Mouse (Mus musculus) c-Kit-positive CD71-negative TER-119-negative erythroid progenitor cells, embryonic 14.5 days (primary cell): ENCODE data around the gene Nt5c.
"Not testable (repeated sequence)": the region's sequence is repeated elsewhere in the genome, so short reads cannot be mapped to it uniquely, and the experiment has no call there.

ENCODE experiments used
- DNase-seq: peaks from one replicate; pipeline ENCODE4 v3.0.0-alpha.2; 2013; ENCODE audit warnings: low read depth

Nt5c gene

DNA sequence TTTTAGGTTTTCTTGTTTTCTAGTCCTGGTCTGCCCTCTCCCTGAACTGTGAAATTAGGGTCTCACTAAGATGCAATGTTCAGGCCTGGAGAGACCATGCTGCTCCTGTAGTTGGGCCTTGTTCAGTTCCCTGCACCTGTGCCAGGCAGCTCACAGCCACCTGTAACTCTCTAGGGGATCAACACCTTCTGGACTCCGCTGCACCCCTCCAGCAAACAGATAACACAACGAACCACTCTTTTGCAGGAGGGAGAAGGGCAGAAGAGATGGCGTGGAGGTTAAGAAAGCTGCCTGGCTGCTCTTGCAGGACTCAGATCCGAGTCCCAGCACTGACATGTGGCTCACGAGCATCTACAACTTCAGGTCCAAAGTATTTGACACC, 18.8 kb upstream of the Nt5c start:
- no peak for DNase-seq

DNA sequence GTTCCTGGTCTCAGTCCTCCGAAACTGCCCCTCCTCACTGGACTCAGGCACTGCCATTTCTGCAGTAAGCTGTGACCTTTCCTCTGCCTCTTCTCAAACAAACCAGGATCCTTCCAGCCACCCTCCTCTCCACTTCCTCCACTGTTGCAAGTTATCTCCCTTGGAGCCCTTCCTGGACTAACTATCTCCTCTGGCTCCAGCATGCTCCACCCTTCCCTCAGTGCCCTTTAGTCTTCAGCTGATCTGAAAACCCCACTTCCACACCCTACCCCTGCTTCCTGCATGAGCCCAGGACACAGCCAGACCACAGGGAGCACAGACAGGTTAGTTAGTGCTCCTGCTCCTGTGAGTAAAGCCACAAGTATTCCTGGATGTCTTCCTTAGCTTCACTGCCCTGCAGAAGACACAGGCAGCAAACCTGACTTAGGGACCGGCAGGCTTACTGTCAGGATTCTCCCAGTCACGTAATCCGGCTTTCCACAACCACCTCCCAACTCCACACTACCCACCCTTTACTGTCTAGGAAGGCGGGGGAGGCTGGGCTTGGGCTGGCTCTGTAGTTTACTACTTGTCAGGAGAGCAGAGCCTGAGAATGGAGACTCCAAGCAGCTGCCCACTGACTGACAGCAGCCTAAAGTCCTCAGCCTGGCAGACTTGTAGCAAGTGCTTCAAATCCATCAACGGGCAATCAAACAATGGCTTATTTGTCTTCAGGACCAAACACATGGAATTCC, 18.3 kb upstream of the Nt5c start:
- no peak for DNase-seq

DNA sequence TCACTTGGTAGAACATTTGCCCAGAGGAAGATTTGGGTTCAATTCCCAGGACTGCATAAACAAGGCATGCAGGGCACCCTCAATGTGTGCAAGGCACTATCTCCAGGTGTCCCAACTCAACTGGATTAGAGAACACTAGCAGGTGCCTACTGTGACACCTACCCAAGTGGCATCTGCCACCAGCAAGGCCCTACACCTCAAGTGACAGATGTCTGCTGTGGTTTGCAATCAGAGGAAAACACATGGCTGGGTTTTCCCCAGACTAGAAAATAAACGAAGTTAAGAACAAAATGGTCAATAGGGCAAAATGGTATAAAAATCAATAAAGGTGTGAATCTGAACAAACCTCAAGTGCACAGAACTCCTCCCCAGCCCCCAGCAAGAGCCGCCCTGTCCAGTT, 16.4 kb upstream of the Nt5c start:
- no peak for DNase-seq

DNA sequence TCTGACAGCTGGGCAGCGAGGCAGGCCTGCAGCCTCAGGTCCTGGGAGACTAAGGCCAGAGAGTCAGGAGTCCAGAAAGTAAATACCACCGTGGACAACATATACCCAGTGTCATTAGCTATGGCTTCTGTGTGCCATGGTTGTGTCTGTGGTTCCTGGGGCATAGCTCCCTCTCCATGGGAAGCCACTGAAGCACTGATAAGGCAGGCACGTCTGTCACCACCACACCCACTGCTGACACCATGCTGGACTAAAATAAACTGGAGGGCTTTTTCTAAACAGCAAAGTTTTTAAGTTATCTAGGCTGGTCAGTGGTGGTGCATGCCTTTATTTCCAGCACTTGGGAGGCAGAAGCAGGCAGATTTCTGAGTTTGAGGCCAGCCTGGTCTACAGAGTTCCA, 14.9 kb upstream of the Nt5c start:
- DNase-seq: no peak

DNA sequence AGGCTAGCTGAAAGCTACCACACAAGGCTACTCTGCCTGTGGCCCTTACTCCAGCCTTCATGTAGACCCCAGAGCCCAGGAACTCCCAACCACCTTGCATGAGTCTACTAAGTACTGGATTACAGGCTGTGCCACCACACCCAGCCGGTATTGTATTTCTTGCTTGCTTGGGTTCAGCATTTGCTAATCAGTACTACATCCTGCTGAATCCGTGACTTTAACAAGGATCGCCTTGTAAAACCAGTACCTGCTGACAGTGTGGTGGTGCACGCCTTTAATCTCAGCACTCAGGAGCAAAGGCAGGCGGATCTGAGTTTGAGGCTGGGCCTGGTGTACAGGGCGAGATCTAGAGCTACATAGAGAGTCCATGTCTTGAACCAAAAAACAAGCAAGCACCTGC, 11.0 kb upstream of the Nt5c start:
- no peak for DNase-seq

DNA sequence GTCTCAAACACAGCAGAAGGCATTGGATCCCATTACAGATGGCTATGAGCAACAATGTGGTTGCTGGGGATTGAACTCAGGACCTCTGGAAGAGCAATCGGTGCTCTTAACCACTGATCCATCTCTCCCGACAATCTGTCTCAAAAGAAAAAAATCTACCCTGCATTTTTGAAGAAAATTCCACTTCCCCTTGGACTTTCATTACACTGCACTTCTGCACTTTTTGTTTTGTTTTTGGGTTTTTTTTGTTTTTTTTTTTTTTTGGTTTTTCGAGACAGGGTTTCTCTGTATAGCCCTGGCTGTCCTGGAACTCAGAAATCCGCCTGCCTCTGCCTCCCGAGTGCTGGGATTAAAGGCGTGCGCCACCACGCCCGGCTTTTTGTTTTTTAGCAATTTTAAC, 4.9 kb upstream of the Nt5c start:
- not testable (repeated sequence) for DNase-seq

DNA sequence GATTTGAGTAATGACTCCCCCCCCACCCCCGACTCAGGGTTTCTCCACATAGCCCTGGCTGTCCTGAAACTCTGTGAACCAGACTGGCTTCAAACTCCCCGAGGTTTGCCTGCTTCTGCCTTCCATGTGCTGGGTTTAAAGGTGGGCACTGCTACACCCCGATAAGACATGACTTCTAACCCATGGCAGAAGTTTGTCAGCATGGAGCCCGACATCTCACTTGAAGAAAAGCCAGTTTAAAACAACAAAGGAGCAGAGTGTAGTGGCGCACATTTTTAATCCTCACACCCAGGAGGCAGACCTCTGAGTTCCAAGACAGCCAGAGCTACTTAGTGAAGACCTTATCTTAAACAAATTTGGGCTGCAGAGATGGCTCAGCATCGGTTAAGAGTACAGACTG, 725 bp upstream of the Nt5c start:
- DNase-seq: no peak

DNA sequence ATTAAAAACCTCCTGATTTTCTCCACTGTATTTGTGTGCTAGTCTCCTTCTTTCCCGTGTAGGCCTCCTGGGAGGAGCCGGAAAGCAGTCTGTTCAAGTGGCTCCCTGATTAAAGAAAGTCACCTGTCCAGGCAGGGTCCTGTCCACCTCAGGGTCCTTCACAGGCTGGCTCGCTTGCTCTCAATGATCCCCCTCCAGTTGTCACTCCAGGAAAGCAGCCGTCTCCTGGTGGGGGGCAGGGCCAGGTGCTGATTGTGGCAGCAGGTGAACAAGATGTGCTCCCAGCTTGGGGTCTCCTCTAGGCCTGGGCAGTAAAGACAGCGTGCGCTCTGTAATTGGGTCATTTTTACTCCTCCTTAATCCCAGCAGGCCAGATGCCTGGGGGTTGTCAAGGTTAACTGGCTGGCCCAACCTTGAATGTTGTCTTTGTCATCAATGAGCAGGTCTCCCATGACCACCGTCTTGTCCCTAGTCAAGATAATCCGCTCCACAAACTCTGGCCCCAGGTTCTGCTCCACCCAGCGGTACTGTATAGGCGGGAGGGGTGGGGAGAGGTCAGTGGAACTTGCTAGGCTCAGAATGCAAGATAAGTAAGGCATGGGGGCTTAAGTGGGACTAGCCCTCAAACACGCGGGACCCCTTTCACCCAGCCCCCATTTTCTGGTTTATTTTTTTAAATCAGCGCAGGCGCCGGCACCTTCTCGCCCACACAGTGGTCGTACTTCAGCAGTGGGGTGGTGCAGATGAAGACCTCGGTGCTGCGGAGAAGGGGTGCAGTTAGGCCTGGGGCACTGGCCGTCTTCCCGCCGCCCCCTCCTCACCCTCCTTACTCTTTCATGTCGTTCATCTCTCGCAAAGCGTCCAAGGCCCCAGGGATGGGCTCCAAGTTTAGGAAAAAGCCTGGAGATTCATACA, 964 bp downstream of the Nt5c start:
- no peak for DNase-seq

DNA sequence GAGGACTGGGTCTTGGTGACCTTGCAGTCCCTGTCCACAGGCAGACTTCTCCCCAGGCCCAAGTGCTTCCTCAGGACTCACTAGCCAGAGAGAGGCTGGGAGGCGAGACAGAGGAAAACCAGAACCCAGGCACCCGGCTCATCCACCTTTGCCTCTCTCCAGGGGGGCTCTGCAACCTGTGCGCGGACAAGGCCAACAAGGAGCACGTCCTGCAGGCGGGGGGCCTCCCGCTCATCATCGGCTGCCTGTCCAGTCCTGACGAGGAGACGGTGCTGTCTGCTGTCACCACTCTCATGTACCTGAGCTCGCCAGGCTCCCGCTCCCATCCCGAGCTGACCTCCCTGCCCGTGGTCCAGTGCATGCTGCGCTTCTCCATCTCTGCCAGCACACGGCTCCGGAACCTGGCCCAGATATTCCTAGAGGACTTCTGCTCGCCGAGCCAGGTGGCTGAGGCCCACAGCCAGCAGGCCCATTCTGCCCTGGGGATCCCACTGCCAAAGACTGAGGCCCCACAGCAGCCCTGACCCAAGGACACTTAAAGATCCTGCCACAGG, 3.0 kb downstream of the Nt5c start:
- no peak for DNase-seq

DNA sequence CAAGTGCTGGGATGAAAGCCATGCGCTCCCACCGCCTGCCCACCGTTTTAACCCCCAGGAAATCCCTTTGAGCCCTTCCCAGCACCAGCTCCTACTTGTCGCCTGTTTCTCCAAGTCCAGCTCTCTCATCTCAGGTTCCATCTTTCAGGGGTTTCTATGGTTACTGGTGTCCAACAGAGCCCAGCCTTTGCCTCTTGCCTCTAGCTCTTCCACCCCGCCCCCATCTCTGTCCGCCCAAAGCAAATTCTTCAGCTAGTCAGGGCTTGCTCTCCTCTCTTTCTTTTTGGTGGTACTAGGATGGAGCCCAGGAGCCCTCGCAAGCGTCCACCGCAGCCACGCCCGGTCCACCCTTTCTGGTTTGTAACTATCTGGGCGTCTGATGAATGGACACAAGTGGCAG, 6.5 kb downstream of the Nt5c start:
- DNase-seq: no peak

DNA sequence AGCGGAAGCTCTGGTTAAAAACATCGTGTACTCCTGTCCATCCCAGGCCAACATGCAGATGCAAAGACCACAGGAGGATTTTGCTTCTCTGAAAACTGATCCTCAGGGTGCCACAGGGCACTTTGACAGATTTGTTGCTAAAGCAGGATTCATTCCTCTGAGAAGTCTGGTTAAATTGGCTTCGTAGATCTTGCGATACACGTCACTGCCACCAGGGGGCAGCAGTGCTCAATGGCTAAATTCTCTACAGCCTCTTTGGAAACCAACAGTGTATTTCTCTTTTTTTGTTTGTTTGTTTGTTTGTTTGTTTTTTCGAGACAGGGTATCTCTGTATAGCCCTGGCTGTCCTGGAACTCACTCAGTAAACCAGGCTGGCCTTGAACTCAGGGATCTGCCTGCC, 7.9 kb downstream of the Nt5c start:
- DNase-seq: peak; percentile 77

DNA sequence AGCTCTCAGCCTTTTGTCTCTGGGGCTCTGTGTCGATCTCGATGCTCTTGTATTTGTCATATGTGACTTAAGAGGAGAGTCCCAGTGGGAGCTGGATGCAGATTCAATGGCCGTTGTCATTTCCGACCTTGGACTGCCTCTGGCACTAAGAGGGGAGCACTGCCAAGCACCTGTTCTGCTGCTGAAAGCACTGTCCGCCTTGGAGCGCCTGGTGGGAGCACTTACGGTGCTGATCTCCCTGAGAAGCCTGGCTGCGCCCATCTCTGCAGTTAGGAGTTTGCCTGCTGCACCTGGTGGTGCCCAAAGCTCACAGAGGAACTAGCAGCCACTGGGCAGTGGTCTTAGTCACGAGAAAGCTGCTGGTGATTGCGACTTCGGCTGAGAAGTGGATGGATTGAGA, 8.4 kb downstream of the Nt5c start:
- DNase-seq: no peak

DNA sequence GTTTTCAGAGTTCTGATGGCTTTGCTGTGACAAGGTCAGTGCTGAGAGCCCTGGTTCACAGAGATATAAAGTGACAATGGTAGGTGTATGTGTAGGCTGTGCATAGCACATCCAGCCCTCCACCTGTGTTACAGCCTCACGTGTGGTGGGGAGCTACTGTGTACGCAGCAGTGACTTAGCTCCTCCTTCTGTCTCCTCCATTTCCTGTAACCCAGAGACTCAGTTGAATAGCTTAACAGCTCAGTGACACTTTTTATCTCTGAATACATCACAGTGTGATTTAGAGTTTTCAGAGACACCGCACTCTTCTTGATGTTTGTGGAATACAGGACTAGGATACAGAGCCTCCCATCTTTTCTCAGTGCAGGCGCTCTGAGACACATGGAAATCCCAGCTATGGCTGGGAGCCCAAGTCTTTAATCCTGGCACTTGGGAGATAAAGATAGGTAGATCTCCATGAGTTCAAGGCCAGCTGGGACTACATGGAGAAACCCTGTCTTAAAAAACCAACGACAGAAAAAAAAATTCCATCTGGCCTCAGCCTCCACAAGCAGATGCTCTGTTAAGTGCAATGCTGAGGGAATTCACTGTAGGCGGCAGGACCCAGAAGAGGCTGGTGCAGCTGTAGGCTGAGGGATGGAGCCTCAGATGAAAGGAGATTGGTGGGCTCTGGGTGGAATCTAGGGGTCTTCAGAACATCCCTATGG, 10.0 kb downstream of the Nt5c start:
- no peak for DNase-seq

DNA sequence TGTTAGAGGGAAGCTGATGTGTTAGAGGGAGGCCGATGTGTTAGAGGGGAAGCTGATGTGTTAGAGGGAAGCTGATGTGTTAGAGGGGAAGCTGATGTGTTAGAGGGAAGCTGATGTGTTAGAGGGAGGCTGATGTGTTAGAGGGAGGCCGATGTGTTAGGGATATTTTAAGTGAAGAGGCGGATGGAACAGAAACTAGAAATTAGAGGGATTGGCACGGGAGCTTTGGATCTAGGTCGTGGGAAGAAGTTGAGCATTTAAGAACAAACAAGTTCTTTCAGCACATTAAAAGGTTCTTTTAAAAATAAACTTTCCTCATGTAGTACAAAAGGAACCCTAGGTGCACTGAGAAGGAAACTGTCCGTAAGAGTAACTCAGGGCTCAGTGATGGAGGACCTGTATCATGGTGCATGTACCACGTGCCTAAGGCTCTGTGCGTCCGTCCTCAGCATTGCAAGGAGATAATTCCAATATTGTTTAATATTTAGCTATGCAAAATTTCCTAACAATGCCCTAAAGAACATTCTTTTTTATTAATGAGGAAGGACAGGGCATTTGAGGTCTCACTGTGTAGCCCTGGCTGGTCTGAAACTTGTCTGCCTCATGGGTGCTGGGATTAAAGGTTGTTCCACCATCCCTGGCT, 13.2 kb downstream of the Nt5c start:
- DNase-seq: no peak

DNA sequence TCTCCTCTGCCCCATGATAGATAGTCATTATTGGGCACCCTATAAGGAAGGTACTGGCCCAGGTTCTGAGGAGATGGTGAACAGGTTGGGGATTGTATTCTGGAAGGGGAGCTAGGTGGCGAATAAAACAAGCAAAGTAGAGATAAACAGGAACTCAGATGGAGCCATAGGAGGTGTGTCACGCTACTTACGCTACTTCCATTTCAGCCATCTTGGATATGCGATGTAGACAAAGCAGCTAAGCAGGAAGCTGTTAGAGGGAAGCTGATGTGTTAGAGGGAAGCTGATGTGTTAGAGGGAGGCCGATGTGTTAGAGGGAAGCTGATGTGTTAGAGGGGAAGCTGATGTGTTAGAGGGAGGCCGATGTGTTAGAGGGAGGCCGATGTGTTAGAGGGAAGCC, 14.3 kb downstream of the Nt5c start:
- DNase-seq: not testable (repeated sequence)

DNA sequence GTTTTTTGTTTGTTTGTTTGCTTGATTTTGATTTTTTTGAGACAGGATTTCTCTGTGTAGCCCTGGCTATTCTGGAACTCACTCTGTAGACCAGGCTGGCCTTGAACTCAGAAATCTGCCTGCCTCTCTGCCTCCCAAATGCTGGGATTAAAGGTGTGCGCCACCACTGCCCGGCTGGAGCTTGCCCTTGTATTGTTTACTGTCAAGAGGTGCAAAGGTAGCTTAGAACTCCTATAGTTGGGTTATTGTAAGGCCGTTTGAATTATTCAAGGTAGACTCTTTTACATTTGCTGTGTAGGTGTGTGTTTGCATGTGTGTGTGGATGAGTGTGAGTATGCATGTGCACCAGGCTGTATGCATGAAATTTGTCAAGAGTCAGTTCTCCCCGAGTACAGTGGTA, 15.0 kb downstream of the Nt5c start:
- DNase-seq: not testable (repeated sequence)

DNA sequence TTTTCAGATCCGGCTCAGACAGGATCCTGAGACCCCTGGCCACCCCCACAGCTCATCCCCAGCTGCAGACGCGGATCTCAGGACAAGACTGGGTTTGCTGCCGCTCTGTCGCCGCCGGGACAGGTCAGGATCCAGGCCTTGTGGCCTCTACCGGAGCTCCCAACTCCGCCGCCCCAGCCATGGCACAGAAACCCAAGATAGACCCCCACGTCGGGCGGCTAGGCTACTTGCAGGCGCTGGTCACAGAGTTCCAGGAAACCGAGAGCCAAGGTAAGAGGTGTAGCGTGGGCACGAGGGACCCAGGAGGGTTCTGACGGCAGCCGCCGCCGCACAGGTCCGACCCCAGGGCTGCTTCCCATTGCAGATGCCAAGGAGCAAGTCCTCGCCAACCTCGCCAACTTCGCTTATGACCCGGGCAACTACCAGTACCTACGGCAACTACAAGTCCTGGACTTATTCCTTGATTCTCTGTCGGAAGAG, 15.9 kb downstream of the Nt5c start:
- DNase-seq: no peak

DNA sequence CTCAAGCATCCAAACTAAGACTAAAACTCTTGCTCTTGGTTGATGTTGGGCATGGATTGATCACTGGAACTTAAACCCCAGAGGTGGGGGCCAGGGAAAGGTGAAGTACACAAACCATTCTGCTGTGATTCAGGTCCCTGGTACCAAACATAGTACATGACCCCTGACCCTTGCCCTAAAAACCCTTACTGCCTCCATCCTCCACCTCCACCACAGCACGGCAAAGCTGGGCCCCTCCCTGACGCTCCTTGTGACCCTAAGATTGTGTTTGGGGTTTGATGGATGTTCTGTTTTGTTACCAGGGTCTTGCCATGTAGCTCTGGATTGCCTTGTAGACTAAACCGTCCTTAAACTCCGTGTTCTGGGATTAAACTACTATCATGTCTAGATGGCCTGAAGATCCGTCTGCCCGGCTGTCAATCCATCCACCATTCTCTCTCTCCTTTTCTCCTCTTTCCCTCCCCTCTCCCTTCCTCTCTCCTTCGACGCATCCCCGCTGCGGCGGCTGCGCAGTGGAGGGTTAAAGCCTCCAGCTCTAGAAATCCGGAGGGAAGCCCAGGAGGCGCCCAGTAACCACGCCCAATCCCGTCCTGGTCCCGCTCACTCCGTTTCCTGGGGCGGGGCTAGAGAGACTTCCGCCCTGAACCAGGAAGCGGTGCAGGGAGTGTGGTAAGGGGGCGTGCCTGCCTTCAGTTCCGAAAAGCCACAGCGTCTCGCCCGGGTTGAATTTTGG, 16.5 kb downstream of the Nt5c start, which contains the start of gene Armc7:
Armc7 (plus strand) TSS at position 643 of the 733 bp plus-strand sequence.
- peak; percentile 96 for DNase-seq

DNA sequence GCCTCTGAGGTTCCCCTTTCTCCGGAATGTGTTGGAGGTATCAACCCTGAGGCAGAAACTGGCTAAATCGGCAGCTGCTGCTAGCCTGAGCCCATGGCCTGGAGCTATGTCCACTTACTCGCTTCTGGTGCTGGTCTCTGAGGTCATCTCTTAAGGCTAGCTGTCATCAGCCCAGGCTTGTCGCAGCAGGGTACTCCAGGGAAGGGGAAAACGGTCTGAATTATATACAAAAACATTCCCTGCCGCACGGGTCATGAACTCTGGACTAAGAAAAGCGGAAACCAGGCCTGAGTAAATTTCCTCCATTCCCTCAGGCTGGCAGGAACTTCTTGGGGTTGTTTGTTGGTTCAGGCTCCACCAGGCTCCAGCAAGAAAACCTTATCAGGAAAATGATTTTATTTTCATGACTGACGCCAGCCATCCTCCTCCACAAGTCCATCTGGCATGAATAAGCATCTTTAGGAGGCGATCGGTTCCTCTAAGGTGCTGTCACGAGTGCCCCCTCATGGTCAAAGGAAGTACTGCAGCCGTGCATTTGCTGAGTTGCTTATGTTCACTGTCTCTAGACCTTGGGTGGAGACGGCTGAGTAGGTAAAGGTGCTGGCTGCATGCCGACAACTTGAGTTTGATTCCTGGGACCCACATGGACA, 17.9 kb downstream of the Nt5c start:
- DNase-seq: peak; percentile 98

DNA sequence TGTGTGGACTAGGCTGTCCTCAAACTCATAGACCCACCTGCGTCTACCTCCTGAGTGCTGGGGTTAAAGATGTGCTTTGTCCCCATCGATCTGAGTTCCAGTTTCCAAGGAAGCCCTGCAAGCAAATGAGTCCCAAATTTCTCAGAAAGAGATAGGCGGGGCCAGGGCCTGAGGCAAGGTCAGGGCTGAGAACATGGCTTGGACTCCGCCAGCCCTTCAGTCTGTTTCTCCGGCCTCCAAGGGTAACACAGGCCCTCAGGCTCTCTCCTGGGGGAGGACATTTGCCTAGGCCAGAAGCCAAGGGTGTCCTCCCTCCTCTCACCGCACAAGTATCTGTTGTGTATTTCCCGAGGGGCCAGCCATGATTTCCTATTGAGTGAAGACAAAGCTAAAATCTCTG, 19.5 kb downstream of the Nt5c start:
- no peak for DNase-seq

DNA sequence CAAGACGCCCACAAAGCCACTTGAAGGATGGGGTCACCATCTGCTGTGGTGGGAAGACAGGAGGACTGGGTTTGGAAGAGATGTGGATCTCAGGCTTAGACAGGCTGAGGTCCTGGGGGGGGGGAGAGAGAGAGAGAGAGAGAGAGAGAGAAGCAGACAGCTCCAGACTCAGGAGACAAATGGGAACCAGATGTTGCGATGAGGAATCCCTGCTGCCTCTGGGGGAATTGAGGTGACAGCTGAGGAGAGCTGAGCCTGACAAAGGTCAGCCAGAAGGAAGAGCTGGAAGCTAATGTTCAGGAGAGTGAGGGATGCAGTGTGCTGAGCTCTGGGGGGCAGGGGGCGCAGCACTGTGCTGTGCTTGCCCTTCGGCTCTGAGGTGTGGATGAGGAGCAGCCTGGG, 24.4 kb downstream of the Nt5c start:
- DNase-seq: no peak
